Mouse (Mus musculus): Measurements from ENCODE around the gene Twsg1. TPM values are rescaled to one million over a fixed set of nuclear protein-coding genes. Genes with fewer than 3 reads are reported as not detected.

Twsg1 gene
- total RNA-seq, 2 experiments from 2014 or later: 114 to 117 TPM

GRCm38 (mm10) chr17:65937671-65938070 is 13.4 kb downstream of the Twsg1 start:
- no peak for DNase-seq (ENCODE audit: low spot score in 2 of 2)

GRCm38 (mm10) chr17:65933741-65934140 is 17.3 kb downstream of the Twsg1 start:
- no peak for DNase-seq (ENCODE audit: low spot score in 2 of 2)

- no peak for DNase-seq (ENCODE audit: low spot score in 2 of 2)
These were observed 19.5 kb downstream of the Twsg1 start for GRCm38 (mm10) chr17:65931525-65931924.

- no peak for DNase-seq (ENCODE audit: low spot score in 2 of 2)
These were observed 20.1 kb downstream of the Twsg1 start for GRCm38 (mm10) chr17:65930960-65931359.

- DNase-seq (ENCODE audit: low spot score in 2 of 2): no peak
These were observed 20.7 kb downstream of the Twsg1 start for GRCm38 (mm10) chr17:65930158-65930826.

- no peak for DNase-seq (ENCODE audit: low spot score in 2 of 2)
These were observed 21.6 kb downstream of the Twsg1 start for GRCm38 (mm10) chr17:65929319-65929978.

GRCm38 (mm10) chr17:65927077-65927476 is 23.9 kb downstream of the Twsg1 start:
- DNase-seq (ENCODE audit: low spot score in 2 of 2): no peak

- no peak for DNase-seq (ENCODE audit: low spot score in 2 of 2)
These were observed 26.8 kb downstream of the Twsg1 start for GRCm38 (mm10) chr17:65924218-65924617.

GRCm38 (mm10) chr17:65921975-65922374 is 29.1 kb downstream of the Twsg1 start:
- no peak for DNase-seq (ENCODE audit: low spot score in 2 of 2)

- no peak for DNase-seq (ENCODE audit: low spot score in 2 of 2)
These were observed 31.8 kb downstream of the Twsg1 start for GRCm38 (mm10) chr17:65919235-65919634.

- DNase-seq (ENCODE audit: low spot score in 2 of 2): peak; percentile 24 to 38
These were observed 34.8 kb downstream of the Twsg1 start for GRCm38 (mm10) chr17:65916135-65916668.

GRCm38 (mm10) chr17:65914083-65914482 is 36.9 kb downstream of the Twsg1 start:
- no peak for DNase-seq (ENCODE audit: low spot score in 2 of 2)

GRCm38 (mm10) chr17:65912202-65912601 is 38.8 kb downstream of the Twsg1 start:
- DNase-seq (ENCODE audit: low spot score in 2 of 2): no peak

- DNase-seq (ENCODE audit: low spot score in 2 of 2): no peak
These were observed 39.5 kb downstream of the Twsg1 start for GRCm38 (mm10) chr17:65911285-65912069.

GRCm38 (mm10) chr17:65908270-65908669 is 42.8 kb downstream of the Twsg1 start:
- no peak for DNase-seq (ENCODE audit: low spot score in 2 of 2)

- DNase-seq (ENCODE audit: low spot score in 2 of 2): no peak
These were observed 44.1 kb downstream of the Twsg1 start for GRCm38 (mm10) chr17:65906895-65907401.

- no peak for DNase-seq (ENCODE audit: low spot score in 2 of 2)
These were observed 44.6 kb downstream of the Twsg1 start for GRCm38 (mm10) chr17:65906313-65906894.

GRCm38 (mm10) chr17:65905241-65905640 is 45.8 kb downstream of the Twsg1 start:
- DNase-seq (ENCODE audit: low spot score in 2 of 2): no peak

GRCm38 (mm10) chr17:65903826-65904225 is 47.2 kb downstream of the Twsg1 start:
- DNase-seq (ENCODE audit: low spot score in 2 of 2): no peak

GRCm38 (mm10) chr17:65903011-65903410 is 48.0 kb downstream of the Twsg1 start:
- DNase-seq (ENCODE audit: low spot score in 2 of 2): no peak

- DNase-seq (ENCODE audit: low spot score in 2 of 2): no peak
These were observed 48.7 kb downstream of the Twsg1 start for GRCm38 (mm10) chr17:65902281-65902680.

Data from adrenal gland, postnatal 4 days (tissue).